Mouse (Mus musculus) liver, embryonic 12.5 days (tissue): Measurements from ENCODE around the gene Apol9b. TPM values are rescaled to one million over a fixed set of nuclear protein-coding genes. Genes with fewer than 3 reads are reported as not detected.
"Not testable (repeated sequence)": the region's sequence is repeated elsewhere in the genome, so short reads cannot be mapped to it uniquely, and the experiment has no call there.

Experiments
- ATAC-seq: fragments of 200-750 bp; cut with Nextera tagmentation; 2 replicates; pipeline ENCODE4 v1.8.0; 2017; ENCODE audit warnings: moderate number of reproducible peaks, mild to moderate bottlenecking, moderate library complexity
- H3K27ac ChIP-seq: fragments of 300-500 bp; sonication (generic); 2 replicates; pipeline ENCODE4 v1.5.1; 2016; ENCODE audit warnings: mild to moderate bottlenecking
- H3K27me3 ChIP-seq: fragments of 300-500 bp; sonication (generic); replicated peaks from 2 replicates; pipeline ENCODE4 v1.6.1; 2016; ENCODE audit warnings: mild to moderate bottlenecking, moderate library complexity
- H3K36me3 ChIP-seq: fragments of 300-500 bp; sonication (generic); 2 replicates; pipeline ENCODE4 v1.6.1; 2016; ENCODE audit warnings: mild to moderate bottlenecking, moderate library complexity
- H3K4me1 ChIP-seq: fragments of 300-500 bp; sonication (generic); 2 replicates; pipeline ENCODE4 v1.6.1; 2016
- H3K4me2 ChIP-seq: fragments of 300-500 bp; sonication (generic); 2 replicates; pipeline ENCODE4 v1.6.1; 2016; ENCODE audit warnings: mild to moderate bottlenecking, moderate library complexity
- H3K4me3 ChIP-seq: fragments of 300-500 bp; sonication (generic); 2 replicates; pipeline ENCODE4 v1.5.1; 2016; ENCODE audit warnings: mild to moderate bottlenecking, moderate library complexity
- H3K9ac ChIP-seq: fragments of 300-500 bp; sonication (generic); 2 replicates; pipeline ENCODE4 v1.6.1; 2016; ENCODE audit warnings: mild to moderate bottlenecking, moderate library complexity
- H3K9me3 ChIP-seq: fragments of 300-500 bp; sonication (generic); replicated peaks from 2 replicates; pipeline ENCODE4 v1.6.1; 2016; ENCODE audit warnings: mild to moderate bottlenecking, moderate library complexity
- WGBS: fragments of 180-500 bp; shearing (Covaris S2); methylation state at CpG from one replicate; pipeline ENCODE4 v1.1.7; 2016; ENCODE audit not compliant: insufficient replicate concordance; 5-methylcytosine and 5-hydroxymethylcytosine counted together
- polyA plus RNA-seq: library from polyadenylated mRNA; unstranded; fragments of >200 nt; fragmentation: Nextera tagmentation; extraction: Ambion mirVana; gene quantifications from 2 replicates; pipeline ENCODE4 v1.2.1, GENCODE M21; 2016

Gene Apol9b
- polyA plus RNA-seq: not detected in 2 replicates

DNA sequence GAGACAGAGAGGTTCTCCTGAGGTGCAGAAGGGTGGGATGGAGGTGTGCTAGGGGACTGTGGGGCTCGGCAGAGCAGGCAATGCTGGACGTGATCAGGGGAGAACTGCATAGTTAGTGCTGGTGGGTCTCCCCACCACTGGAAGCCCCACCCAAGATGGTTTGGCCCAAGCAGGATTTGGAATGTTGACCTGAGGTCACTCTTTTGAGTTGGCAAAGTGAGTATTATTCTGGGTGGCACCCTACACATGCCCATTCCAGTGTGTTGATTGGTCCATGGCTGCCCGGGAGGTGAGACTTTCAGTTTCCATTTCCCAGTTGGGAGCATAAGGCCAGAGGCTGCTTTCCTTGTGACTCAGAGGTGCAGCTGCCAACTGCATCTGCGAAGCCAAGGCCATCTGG lies at the start of gene Apol9b:
Gene Apol9b, plus strand, starts transcription at position 301 of the 400 bp plus-strand sequence.
- not testable (repeated sequence) for H3K4me2 ChIP-seq

DNA sequence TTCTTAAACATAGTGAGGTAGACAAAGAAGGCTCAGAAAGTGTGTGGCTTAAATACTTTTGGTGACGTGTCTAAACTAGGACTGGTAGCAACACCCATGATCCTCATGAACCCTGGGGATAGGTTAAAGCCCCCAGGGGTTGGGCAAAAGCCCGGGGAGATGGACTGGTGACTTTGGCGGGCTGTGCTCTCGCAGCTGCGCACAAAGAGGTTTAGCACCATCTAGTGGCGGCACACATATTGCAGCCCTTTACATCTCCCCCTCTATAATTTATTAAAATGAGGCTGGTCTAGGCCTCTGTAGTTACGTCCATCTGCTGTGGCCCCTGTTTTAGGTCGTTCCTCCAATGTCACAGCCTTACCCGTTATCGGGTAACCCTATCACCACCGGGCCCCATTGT lies 44.9 kb upstream of the Apol9b start:
- H3K4me3 ChIP-seq, H3K36me3 ChIP-seq, ATAC-seq, H3K27me3 ChIP-seq, H3K9ac ChIP-seq, H3K4me1 ChIP-seq, H3K4me2 ChIP-seq, H3K27ac ChIP-seq, H3K9me3 ChIP-seq: not testable (repeated sequence)
- 14% methylated on average over 11 of the region's 11 CpGs for WGBS

More for the DNA sequence above, at the start of gene Apol9b:
- not testable (repeated sequence) for ATAC-seq, H3K9me3 ChIP-seq, H3K4me3 ChIP-seq, H3K27me3 ChIP-seq, H3K36me3 ChIP-seq, H3K4me1 ChIP-seq, H3K9ac ChIP-seq, H3K27ac ChIP-seq
- 58% methylated on average over 1 of the region's 4 CpGs for WGBS

DNA sequence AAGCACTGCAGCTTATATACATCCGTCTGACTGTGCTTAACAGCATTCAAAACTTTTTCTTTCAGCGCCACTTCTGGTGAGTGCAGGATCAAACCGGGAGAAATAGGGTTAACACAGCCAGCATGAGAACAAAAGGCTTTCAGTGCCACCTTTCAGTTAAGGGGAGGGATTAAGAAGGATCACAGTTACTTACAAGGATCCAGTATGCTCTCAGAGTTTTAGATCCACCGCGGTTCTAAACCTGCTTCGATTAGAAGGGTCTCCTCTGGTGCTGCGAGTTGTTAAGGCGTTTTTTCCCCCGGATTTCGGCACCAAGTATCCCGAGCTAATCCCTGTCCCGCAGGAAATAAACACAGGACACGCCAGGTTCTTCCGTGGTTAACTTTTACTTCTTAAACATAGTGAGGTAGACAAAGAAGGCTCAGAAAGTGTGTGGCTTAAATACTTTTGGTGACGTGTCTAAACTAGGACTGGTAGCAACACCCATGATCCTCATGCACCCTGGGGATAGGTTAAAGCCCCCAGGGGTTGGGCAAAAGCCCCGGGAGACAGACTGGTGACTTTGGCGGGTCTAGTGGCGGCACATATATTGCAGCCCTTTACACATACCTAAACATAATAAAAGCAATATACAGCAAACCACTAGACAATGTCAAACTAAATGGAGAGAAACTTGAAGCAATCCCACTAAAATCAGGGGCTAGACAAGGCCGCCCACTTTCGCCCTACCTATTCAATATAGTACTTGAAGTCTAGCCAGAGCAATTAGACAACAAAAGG lies 37.1 kb upstream of the Apol9b start:
- not testable (repeated sequence) for H3K9me3 ChIP-seq, H3K36me3 ChIP-seq, H3K27ac ChIP-seq, H3K27me3 ChIP-seq, ATAC-seq, H3K4me3 ChIP-seq, H3K9ac ChIP-seq, H3K4me1 ChIP-seq
- H3K4me2 ChIP-seq: peak overlapping the region; percentile 31
- 8% methylated on average over 19 of the region's 20 CpGs for WGBS

DNA sequence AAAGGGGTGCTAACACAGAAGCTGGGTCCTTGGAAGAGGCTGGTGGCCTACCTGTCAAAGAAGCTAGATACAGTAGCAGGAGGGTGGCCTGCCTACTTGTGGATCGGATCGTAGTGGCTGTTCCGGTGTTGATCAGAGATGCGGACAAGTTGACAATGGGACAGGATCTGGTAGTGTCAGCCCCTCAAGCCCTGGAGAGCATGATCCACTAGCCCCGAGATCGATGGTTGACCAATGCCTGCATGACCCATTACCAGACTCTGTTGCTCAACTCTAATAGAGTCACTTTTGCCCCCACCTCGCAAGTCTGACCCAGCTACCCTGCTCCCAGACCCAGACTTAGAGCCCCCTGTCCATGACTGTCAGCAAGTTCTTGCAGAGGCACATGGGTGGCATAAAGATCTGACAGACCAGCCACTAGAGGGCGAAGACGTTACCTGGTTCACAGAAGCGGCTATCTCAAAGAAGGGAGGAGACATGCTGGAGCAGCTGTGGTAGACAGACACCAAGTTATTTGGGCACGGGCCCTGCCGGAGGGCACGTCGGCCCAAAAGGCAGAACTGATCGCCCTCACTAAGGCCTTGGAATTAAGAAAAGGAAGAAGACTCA lies 34.0 kb upstream of the Apol9b start:
- 26% methylated on average over 11 of the region's 15 CpGs for WGBS

DNA sequence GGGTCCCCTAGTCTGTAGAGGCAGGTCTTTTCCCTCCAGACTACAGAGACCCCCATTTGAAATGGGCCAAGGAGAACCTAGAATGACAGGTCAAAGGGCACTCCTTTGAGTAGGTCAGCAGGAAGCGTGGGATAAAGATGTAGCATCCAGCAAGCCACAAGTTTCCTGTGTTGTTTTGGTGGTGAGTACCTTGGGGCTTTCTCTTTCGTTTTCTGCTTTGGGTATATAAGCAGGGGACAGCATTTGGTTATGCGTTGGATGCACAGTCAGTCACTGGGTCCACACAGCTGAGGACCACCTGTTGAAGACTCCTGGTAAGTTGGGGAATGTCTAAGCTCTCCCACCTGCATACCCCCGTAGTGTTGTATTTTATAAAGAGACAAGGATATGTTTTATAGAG lies 30.2 kb upstream of the Apol9b start, which contains the start of gene Apol7e:
Gene Apol7e, plus strand, starts transcription at position 202 of the 400 bp plus-strand sequence.
- not testable (repeated sequence) for H3K4me1 ChIP-seq, H3K4me2 ChIP-seq, ATAC-seq, H3K27me3 ChIP-seq, H3K9me3 ChIP-seq, H3K27ac ChIP-seq, H3K36me3 ChIP-seq, H3K9ac ChIP-seq, H3K4me3 ChIP-seq
- 44% methylated on average over 4 of the region's 4 CpGs for WGBS

More for the DNA sequence above, 34.0 kb upstream of the Apol9b start:
- H3K36me3 ChIP-seq, H3K4me2 ChIP-seq, H3K4me3 ChIP-seq, H3K4me1 ChIP-seq, H3K27ac ChIP-seq, ATAC-seq, H3K27me3 ChIP-seq, H3K9me3 ChIP-seq, H3K9ac ChIP-seq: not testable (repeated sequence)

DNA sequence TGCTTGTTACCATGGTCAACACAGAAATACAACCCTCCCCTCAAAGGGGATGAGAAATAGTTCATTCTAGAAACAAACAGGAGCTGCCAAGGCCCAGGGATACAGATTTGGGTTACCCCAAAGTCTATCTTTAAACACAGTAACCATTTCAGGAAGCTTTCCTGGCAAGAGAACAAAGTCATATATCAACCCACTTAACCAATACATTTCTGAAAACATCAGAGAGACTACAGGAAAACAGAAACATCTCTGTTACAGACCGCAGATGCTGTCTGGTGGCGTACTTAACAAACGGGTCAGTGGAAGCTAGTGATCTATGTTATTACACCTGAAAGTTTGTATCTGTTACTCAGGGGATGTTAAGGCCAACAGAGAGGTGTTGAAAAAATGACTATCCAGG lies 23.5 kb upstream of the Apol9b start:
- ATAC-seq, H3K4me1 ChIP-seq, H3K9me3 ChIP-seq, H3K4me3 ChIP-seq, H3K36me3 ChIP-seq, H3K27me3 ChIP-seq, H3K9ac ChIP-seq, H3K27ac ChIP-seq, H3K4me2 ChIP-seq: not testable (repeated sequence)
- WGBS: 75% methylated on average over 3 of the region's 3 CpGs

DNA sequence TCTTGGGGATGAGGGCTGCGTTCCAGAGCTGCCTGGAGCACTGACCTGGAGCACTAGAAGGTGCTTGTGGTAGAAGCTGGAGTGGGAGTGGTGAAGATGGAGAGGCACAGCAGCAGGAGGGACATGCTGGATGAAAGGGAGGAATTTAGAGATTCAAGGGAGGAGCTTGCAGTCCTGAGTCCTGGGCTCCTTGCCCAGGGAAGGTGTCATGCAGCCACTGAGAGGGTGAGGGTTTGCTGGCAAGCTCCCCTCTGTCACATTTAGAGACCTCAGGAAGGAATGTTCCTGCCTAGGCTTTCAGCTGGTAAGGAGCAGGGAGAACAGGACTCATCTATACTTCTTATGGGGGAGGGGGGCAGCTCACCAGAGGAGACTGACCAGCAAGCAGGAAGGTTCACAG lies 19.9 kb upstream of the Apol9b start:
- H3K4me2 ChIP-seq, H3K27ac ChIP-seq, H3K36me3 ChIP-seq, H3K9ac ChIP-seq, H3K4me1 ChIP-seq, ATAC-seq, H3K4me3 ChIP-seq, H3K27me3 ChIP-seq, H3K9me3 ChIP-seq: not testable (repeated sequence)
- 33% methylated on average over 1 of the region's 1 CpGs for WGBS

DNA sequence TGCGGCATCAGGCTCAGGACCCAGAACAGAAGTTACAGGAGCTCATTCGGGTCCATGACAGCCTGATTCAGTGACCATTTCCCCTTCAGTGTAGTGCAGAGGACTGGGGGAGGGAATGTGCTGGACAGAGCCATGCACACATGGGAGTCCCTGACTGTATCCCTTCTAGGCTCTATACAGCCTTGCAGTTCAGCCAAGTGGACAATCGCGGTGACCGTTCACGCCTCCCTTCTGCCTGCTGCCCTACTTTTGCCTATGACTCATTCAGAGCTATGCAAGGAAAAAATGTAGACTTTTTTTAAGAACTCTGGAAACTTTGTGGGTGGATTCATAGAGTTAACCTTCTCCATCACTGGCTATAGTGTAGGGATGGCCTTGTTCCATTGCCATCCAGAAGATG lies 10.6 kb upstream of the Apol9b start:
- H3K27me3 ChIP-seq, H3K4me2 ChIP-seq, H3K9ac ChIP-seq, H3K9me3 ChIP-seq, H3K4me3 ChIP-seq, H3K27ac ChIP-seq, ATAC-seq, H3K4me1 ChIP-seq, H3K36me3 ChIP-seq: not testable (repeated sequence)
- 68% methylated on average over 6 of the region's 6 CpGs for WGBS

DNA sequence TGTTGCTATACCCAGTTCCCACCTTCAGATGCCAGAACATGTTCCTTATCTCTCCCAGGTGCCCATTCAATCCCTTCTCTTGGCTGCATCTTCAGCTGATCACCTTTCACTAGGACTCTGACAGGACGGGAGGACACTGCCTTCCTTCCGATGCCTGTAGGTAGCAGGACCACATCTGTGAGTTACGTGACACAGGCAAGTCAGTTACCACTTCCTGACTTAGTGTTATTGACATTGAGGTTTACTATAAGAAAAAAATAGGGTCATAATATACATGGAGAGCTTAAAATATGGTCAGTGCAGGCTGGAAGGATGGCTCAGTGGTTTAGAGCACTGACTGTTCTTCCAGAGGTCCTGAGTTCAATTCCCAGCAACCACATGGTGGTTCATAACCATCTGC lies 7.3 kb upstream of the Apol9b start:
- not testable (repeated sequence) for ATAC-seq

DNA sequence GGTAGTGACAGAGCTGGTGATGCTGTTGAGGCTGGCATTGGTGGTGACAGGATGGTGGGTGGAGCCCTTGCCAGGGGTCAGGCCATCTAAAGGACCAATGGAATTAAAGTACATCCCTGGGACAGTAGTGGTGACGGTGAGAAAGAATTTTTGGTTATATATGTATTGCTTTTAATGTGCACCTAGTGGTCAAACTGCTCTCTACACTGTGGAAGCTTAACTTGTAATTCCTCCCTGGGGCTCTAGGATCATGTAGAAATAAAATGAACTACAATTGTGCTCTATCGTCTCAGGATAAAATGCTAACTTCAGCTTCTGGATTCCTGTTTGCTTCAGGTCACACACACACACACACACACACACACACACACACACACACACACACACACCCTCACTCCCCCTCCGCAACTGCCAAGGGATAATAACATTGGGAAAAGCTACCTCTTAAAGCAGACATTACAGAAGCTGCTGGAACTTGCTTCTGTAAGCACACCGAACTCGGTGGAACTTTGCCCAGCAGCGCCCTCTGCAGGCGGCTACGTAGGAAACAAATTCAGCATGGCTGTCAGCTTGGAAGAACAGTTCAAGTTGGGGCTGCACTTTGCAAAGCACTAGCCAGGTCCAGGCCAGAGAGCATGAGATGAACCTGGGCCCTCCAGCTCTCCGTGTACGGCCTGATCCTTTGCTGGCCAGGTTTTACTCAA lies 4.5 kb upstream of the Apol9b start:
- 10% methylated on average over 3 of the region's 10 CpGs for WGBS
- H3K4me2 ChIP-seq, H3K4me1 ChIP-seq, H3K9me3 ChIP-seq, ATAC-seq, H3K27ac ChIP-seq, H3K36me3 ChIP-seq, H3K9ac ChIP-seq, H3K27me3 ChIP-seq, H3K4me3 ChIP-seq: not testable (repeated sequence)

More for the DNA sequence above, 7.3 kb upstream of the Apol9b start:
- not testable (repeated sequence) for H3K9me3 ChIP-seq, H3K27ac ChIP-seq, H3K4me3 ChIP-seq, H3K9ac ChIP-seq, H3K4me1 ChIP-seq, H3K4me2 ChIP-seq, H3K36me3 ChIP-seq, H3K27me3 ChIP-seq
- no CpG with 5 or more reads among the region's 3 CpGs for WGBS

DNA sequence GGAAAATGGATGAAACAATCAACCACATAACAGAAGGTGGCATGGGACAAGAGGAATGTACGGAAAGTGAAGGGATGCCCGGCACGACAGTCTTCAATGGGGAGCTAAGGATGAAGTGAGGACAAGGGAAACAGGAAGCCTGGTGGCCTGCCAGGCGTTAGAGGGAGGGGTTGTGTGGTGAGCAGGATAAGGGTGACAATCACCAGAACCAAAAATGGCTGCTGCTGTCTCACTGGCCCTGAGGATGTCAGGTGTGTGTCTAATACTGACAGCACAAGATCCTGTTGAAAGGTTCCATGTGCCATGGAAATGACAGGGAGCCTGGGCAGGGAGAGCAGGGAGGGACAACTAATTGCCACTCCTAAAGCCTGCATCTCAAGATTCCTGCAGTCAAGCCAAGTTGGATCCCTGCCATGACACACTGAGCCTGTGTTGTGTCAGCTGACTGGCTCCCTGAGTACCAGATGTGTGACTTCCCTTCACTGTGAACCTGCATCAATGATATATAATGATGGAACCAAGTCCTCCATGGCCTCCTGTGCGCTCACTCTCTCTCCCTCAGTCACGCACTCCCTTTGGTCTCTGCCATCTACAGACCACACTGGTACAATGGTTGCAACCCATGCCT lies 3.3 kb upstream of the Apol9b start:
- 42% methylated on average over 6 of the region's 6 CpGs for WGBS
- not testable (repeated sequence) for ATAC-seq

DNA sequence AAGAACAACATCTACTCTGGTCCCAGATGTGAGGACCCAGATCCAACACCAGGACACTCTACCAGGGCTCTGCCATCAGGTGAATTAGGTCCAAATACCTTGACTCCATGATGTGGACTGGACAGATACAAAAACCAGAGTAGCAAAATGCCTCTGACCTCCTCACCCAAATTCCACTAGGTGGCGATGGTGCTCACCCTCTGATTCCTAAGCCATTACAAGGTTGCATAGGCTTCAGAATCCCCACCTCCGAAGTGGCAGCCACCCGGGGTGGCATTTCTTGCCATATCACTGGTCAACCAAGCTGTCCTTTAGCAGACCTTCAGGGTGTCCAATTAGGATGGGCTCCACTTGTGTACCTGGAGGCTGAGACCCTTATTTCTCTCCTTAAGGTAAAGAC lies 1.7 kb upstream of the Apol9b start:
- H3K4me2 ChIP-seq, H3K4me1 ChIP-seq, ATAC-seq, H3K9ac ChIP-seq, H3K4me3 ChIP-seq, H3K27ac ChIP-seq, H3K36me3 ChIP-seq, H3K9me3 ChIP-seq, H3K27me3 ChIP-seq: not testable (repeated sequence)
- WGBS: 7% methylated on average over 3 of the region's 3 CpGs

More for the DNA sequence above, 3.3 kb upstream of the Apol9b start:
- H3K4me2 ChIP-seq, H3K27me3 ChIP-seq, H3K4me1 ChIP-seq, H3K27ac ChIP-seq, H3K9me3 ChIP-seq, H3K9ac ChIP-seq, H3K36me3 ChIP-seq, H3K4me3 ChIP-seq: not testable (repeated sequence)
